Mouse (Mus musculus) lung, postnatal 0 days (tissue): ENCODE measurements around the gene B3gnt6. TPM values are rescaled to one million over a fixed set of nuclear protein-coding genes. Genes with fewer than 3 reads are reported as not detected.
"Not testable (repeated sequence)": the region's sequence is repeated elsewhere in the genome, so short reads cannot be mapped to it uniquely, and the experiment has no call there.

Source experiments
- ATAC-seq: fragments of 200-750 bp; cut with Nextera tagmentation; 2 replicates; pipeline ENCODE4 v1.8.0; 2017; ENCODE audit warnings: moderate library complexity
- DNase-seq: peaks from one replicate; pipeline ENCODE4 v3.0.0-alpha.2; 2016; ENCODE audit warnings: low spot score
- H3K27ac ChIP-seq: fragments of 300-500 bp; sonication (generic); 2 replicates; pipeline ENCODE4 v1.5.1; 2014; ENCODE audit warnings: antibody characterized with exemption, mild to moderate bottlenecking, low read length, mixed read lengths
- H3K27me3 ChIP-seq: fragments of 300-500 bp; sonication (generic); replicated peaks from 2 replicates; pipeline ENCODE4 v1.6.1; 2014; ENCODE audit warnings: low read length, mixed read lengths; ENCODE audit not compliant: insufficient read depth
- H3K36me3 ChIP-seq: fragments of 300-500 bp; sonication (generic); 2 replicates; pipeline ENCODE4 v1.6.1; 2014; ENCODE audit warnings: low read length, mixed read lengths; ENCODE audit not compliant: insufficient read depth
- H3K4me1 ChIP-seq: fragments of 300-500 bp; sonication (generic); 2 replicates; pipeline ENCODE4 v1.6.1; 2014; ENCODE audit warnings: antibody characterized with exemption, low read depth, low read length, mixed read lengths; ENCODE audit not compliant: insufficient read depth
- H3K4me2 ChIP-seq: fragments of 300-500 bp; sonication (generic); replicated peaks from 2 replicates; pipeline ENCODE4 v1.6.1; 2014; ENCODE audit warnings: low read depth, mild to moderate bottlenecking, low read length, moderate library complexity, mixed read lengths
- H3K4me3 ChIP-seq: fragments of 300-500 bp; sonication (generic); 2 replicates; pipeline ENCODE4 v1.5.1; 2014; ENCODE audit warnings: low read depth, low read length
- H3K9ac ChIP-seq: fragments of 300-500 bp; sonication (generic); replicated peaks from 2 replicates; pipeline ENCODE4 v1.6.1; 2014; ENCODE audit warnings: low read depth, mild to moderate bottlenecking
- H3K9me3 ChIP-seq: fragments of 300-500 bp; sonication (generic); 2 replicates; pipeline ENCODE4 v1.6.1; 2016; ENCODE audit warnings: low read length, mixed read lengths
- CTCF ChIP-seq: IDR thresholded peaks from 2 replicates; pipeline ENCODE4 v1.5.1; 2016; ENCODE audit warnings: antibody characterized with exemption, mild to moderate bottlenecking
- EP300 ChIP-seq: IDR thresholded peaks from 2 replicates; pipeline ENCODE4 v1.6.1; 2016; ENCODE audit warnings: antibody characterized with exemption, mild to moderate bottlenecking, control low read depth
- WGBS: fragments of 180-500 bp; shearing (Covaris S2); extraction: QIAGEN DNeasy Blood & Tissue Kit; methylation state at CpG from one replicate; pipeline ENCODE4 v1.1.7; 2014; 5-methylcytosine and 5-hydroxymethylcytosine counted together
- polyA plus RNA-seq: library from polyadenylated mRNA; unstranded; fragments of >200 nt; fragmentation: Nextera tagmentation; extraction: Ambion mirVana; gene quantifications from 2 replicates; pipeline ENCODE4 v1.2.1, GENCODE M21; 2015

The B3gnt6 gene
- polyA plus RNA-seq, 1 experiment from 2014 or later = 0.23 TPM

DNA sequence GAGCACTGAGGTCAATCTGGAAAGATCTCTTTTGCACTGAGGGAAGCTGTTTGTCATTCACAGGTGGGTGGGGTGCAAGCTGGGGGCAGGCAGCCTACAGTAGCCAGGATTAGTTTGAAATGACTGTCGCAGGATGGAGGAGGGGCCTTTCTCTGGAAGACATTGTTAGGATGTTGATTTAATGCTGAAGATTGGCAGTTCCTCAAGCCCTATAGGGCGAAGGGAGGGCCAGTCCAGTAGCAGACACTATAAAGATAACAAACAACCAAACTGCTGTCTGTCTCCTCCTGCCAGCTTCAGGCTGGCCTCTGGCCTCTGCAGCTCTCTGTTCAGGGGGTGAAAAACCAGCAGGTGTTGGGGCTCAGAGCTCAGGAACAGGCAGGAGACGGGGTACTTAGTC is 9.5 kb downstream of the B3gnt6 start:
- Histone ChIP-seq H3K27me3 (peaks cover 27% of the 10 kb centered on the region), H3K9ac (no peak overlapping the region), H3K9me3 (no peaks in the 10 kb centered on the region), H3K27ac (no peak overlapping the region), H3K4me2 (no peak overlapping the region), H3K4me3 (no peak overlapping the region), H3K36me3 (no peaks in the 10 kb centered on the region), H3K4me1 (peaks cover 3% of the 10 kb centered on the region)
- ATAC-seq = peak; percentile 70
- DNase-seq = peak; percentile 50
- 19% methylated on average over 3 of the region's 3 CpGs for WGBS
- TF ChIP-seq CTCF (no peak), EP300 (peak; percentile 16; the same call in 1 of the 2 replicates)

- H3K4me2 ChIP-seq = no peak overlapping the region
- no peak for DNase-seq
- no peak for ATAC-seq
- TF ChIP-seq EP300 (no peak), CTCF (no peak)
- H3K9ac ChIP-seq = no peak overlapping the region
- H3K4me1 ChIP-seq = peaks cover 3% of the 10 kb centered on the region; the same call in 1 of the 2 replicates
- no peak overlapping the region for H3K4me3 ChIP-seq
- no peaks in the 10 kb centered on the region for H3K9me3 ChIP-seq
- H3K36me3 ChIP-seq = no peaks in the 10 kb centered on the region
- WGBS = 88% methylated on average over 2 of the region's 2 CpGs
- H3K27me3 ChIP-seq = peaks cover 18% of the 10 kb centered on the region
- H3K27ac ChIP-seq = no peak overlapping the region
Measured at GRCm38 (mm10) chr7:98188680-98189079, 10.6 kb downstream of the B3gnt6 start.

DNA sequence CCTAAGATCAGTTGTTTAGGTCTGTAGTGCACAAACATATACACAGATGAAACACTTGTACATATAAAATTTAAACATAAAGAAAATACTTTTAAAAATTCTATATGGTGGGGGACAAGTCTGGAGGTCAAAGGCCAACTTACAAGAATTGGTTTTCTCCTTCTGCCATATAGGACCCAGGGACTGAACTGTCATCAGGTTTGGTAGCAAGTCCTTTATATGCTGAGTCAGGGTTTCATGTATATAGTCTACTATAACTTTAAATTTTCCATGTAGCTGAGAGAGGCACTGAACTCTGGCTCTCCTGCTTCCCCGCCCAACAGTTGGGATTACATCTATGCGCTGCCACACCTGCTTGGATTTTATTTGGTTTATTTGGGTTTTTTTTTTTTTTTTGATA is 11.0 kb downstream of the B3gnt6 start:
- DNase-seq (no peak), ATAC-seq (no peak)
- no peaks in the 10 kb centered on the region for H3K9me3 ChIP-seq
- H3K27ac ChIP-seq = no peak overlapping the region
- peaks cover 14% of the 10 kb centered on the region; the same call in 1 of the 2 replicates for H3K27me3 ChIP-seq
- H3K4me1 ChIP-seq = peaks cover 3% of the 10 kb centered on the region; the same call in 1 of the 2 replicates
- 89% methylated on average over 2 of the region's 2 CpGs for WGBS
- H3K4me2 ChIP-seq = no peak overlapping the region
- no peaks in the 10 kb centered on the region for H3K36me3 ChIP-seq
- H3K9ac ChIP-seq = no peak overlapping the region
- H3K4me3 ChIP-seq = no peak overlapping the region
- TF ChIP-seq CTCF (no peak), EP300 (no peak)

GRCm38 (mm10) chr7:98187332-98187731 is 11.9 kb downstream of the B3gnt6 start:
- H3K9me3 ChIP-seq, ATAC-seq, H3K36me3 ChIP-seq, H3K4me1 ChIP-seq, H3K27ac ChIP-seq, H3K9ac ChIP-seq, H3K4me2 ChIP-seq, DNase-seq, H3K27me3 ChIP-seq, H3K4me3 ChIP-seq: not testable (repeated sequence)
- 84% methylated on average over 3 of the region's 3 CpGs for WGBS

- WGBS = 71% methylated on average over 8 of the region's 8 CpGs
Measured at GRCm38 (mm10) chr7:98186637-98187036, 12.6 kb downstream of the B3gnt6 start.

DNA sequence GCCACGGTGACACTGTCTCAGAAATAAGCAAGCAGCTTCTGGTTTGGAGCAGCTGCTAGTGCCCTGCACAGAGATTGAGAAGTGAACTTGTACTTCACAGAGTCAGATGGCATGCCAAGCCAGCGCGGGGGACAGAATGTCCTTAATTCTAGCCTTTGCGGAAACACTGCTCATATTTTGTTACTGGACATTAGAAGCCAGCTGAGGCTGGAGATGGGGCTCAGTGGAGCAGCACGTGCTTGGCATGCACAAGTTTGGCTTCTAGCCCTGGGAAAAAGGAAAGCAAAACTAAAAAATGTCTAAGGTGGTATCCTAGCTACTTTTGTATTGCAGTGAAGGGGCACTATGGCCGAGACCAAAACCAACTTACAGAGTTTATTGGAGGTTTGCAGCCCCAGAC is 14.0 kb downstream of the B3gnt6 start:
- H3K9me3 ChIP-seq = no peaks in the 10 kb centered on the region
- 55% methylated on average over 6 of the region's 6 CpGs for WGBS
- DNase-seq = no peak
- no peaks in the 10 kb centered on the region for H3K36me3 ChIP-seq
- H3K4me2 ChIP-seq = no peak overlapping the region
- H3K4me3 ChIP-seq = no peak overlapping the region
- TF ChIP-seq CTCF = no peak
- no peak for TF ChIP-seq EP300
- no peaks in the 10 kb centered on the region for H3K27me3 ChIP-seq
- H3K4me1 ChIP-seq = no peaks in the 10 kb centered on the region
- no peak overlapping the region for H3K9ac ChIP-seq
- ATAC-seq = no peak
- no peak overlapping the region for H3K27ac ChIP-seq

More at GRCm38 (mm10) chr7:98186637-98187036, 12.6 kb downstream of the B3gnt6 start:
- H3K4me1 ChIP-seq = no peaks in the 10 kb centered on the region
- DNase-seq = no peak
- H3K36me3 ChIP-seq = no peaks in the 10 kb centered on the region
- H3K9ac ChIP-seq = no peak overlapping the region
- TF ChIP-seq CTCF (no peak), EP300 (no peak)
- no peaks in the 10 kb centered on the region for H3K27me3 ChIP-seq
- H3K27ac ChIP-seq = no peak overlapping the region
- no peak overlapping the region for H3K4me3 ChIP-seq
- H3K9me3 ChIP-seq = no peaks in the 10 kb centered on the region
- no peak for ATAC-seq
- H3K4me2 ChIP-seq = no peak overlapping the region
